Mouse (Mus musculus): Measurements from ENCODE around the gene Cbx4.

GRCm38 (mm10) chr11:119098202-119098601 is 12.2 kb upstream of the Cbx4 start:
- TF ChIP-seq EP300 (IDR thresholded peaks at IDR 0.05; ENCODE audit: insufficient read depth, low read depth, low read length) = no peak
- no peak for TF ChIP-seq CTCF (IDR thresholded peaks at IDR 0.05)
